Mouse (Mus musculus) spleen, postnatal 4 days (tissue): Measurements from ENCODE around the gene Med19.

Experiments
- DNase-seq, 2 experiments: peaks; one replicate each; pipeline ENCODE4 v3.0.0; 2022; ENCODE audit warnings: low spot score in 2 of 2

Med19 gene

GRCm38 (mm10) chr2:84677968-84678880 lies at the start of gene Med19, which contains the start of gene Gm28635:
Gene Med19 (plus strand): TSS chr2:84678402.
Gene Gm28635 (minus strand): TSS chr2:84678041.
- DNase-seq = peak; percentile 90 to 92

- DNase-seq = no peak
Measured at GRCm38 (mm10) chr2:84632001-84632400, 46.2 kb upstream of the Med19 start.

- no peak for DNase-seq
Measured at GRCm38 (mm10) chr2:84632999-84633398, 45.2 kb upstream of the Med19 start.

GRCm38 (mm10) chr2:84634006-84634405 lies 44.2 kb upstream of the Med19 start:
- no peak for DNase-seq

- no peak for DNase-seq
Measured at GRCm38 (mm10) chr2:84634934-84635482, 43.2 kb upstream of the Med19 start.

- DNase-seq = peak in 1 of 2 experiments; percentile 22
Measured at GRCm38 (mm10) chr2:84635611-84636010, 42.6 kb upstream of the Med19 start.

- DNase-seq = no peak
Measured at GRCm38 (mm10) chr2:84636231-84636741, 41.9 kb upstream of the Med19 start.

GRCm38 (mm10) chr2:84637452-84638165 lies 40.6 kb upstream of the Med19 start:
- no peak for DNase-seq

- no peak for DNase-seq
Measured at GRCm38 (mm10) chr2:84638428-84639220, 39.6 kb upstream of the Med19 start.

- no peak for DNase-seq
Measured at GRCm38 (mm10) chr2:84640833-84641232, 37.4 kb upstream of the Med19 start.

GRCm38 (mm10) chr2:84646138-84646537 lies 32.1 kb upstream of the Med19 start:
- DNase-seq = no peak

- DNase-seq = no peak
Measured at GRCm38 (mm10) chr2:84647051-84647568, 31.1 kb upstream of the Med19 start.

GRCm38 (mm10) chr2:84648369-84648768 lies 29.8 kb upstream of the Med19 start:
- DNase-seq = no peak

- no peak for DNase-seq
Measured at GRCm38 (mm10) chr2:84649674-84650073, 28.5 kb upstream of the Med19 start.

- peak in 1 of 2 experiments; percentile 51 for DNase-seq
Measured at GRCm38 (mm10) chr2:84650464-84651195, 27.6 kb upstream of the Med19 start, which contains the start of gene Ctnnd1. Gene Ctnnd1 (minus strand): TSS chr2:84650765.

GRCm38 (mm10) chr2:84653354-84653753 lies 24.8 kb upstream of the Med19 start:
- DNase-seq = no peak

GRCm38 (mm10) chr2:84655864-84656263 lies 22.3 kb upstream of the Med19 start:
- no peak for DNase-seq

GRCm38 (mm10) chr2:84658806-84659205 lies 19.4 kb upstream of the Med19 start, which contains the start of gene Btbd18:
Gene Btbd18 (plus strand): TSS chr2:84659079.
- no peak for DNase-seq

GRCm38 (mm10) chr2:84660253-84660652 lies 17.9 kb upstream of the Med19 start:
- DNase-seq = peak in 1 of 2 experiments; percentile 57

GRCm38 (mm10) chr2:84662866-84663265 lies 15.3 kb upstream of the Med19 start:
- DNase-seq = peak; percentile 57 to 81
